Mouse (Mus musculus): ENCODE data around the gene Capns1. TPM values are rescaled to one million over a fixed set of nuclear protein-coding genes. Genes with fewer than 3 reads are reported as not detected.

Gene Capns1
- total RNA-seq, 2 experiments from 2014 or later, result 205 to 227 TPM

- DNase-seq (ENCODE audit: low spot score in 2 of 2), result no peak
Observed at GRCm38 (mm10) chr7:30176474-30176873, 22.1 kb downstream of the Capns1 start.

- DNase-seq (ENCODE audit: low spot score in 2 of 2), result peak in 1 of 2 experiments; percentile 20
Observed at GRCm38 (mm10) chr7:30170283-30170951, 28.2 kb downstream of the Capns1 start.

GRCm38 (mm10) chr7:30169583-30170282, 28.9 kb downstream of the Capns1 start, which contains the start of gene Zfp146:
Gene Zfp146, minus strand, starts transcription at chr7:30169750.
- peak; percentile 93 to 98 for DNase-seq (ENCODE audit: low spot score in 2 of 2)

- DNase-seq (ENCODE audit: low spot score in 2 of 2), result peak in 1 of 2 experiments; percentile 56
Observed at GRCm38 (mm10) chr7:30168914-30169582, 29.6 kb downstream of the Capns1 start.

GRCm38 (mm10) chr7:30164745-30165144, 33.9 kb downstream of the Capns1 start:
- no peak for DNase-seq (ENCODE audit: low spot score in 2 of 2)

GRCm38 (mm10) chr7:30163113-30163512, 35.5 kb downstream of the Capns1 start:
- no peak for DNase-seq (ENCODE audit: low spot score in 2 of 2)

- DNase-seq (ENCODE audit: low spot score in 2 of 2), result no peak
Observed at GRCm38 (mm10) chr7:30155507-30155906, 43.1 kb downstream of the Capns1 start.

- DNase-seq (ENCODE audit: low spot score in 2 of 2), result no peak
Observed at GRCm38 (mm10) chr7:30154040-30154439, 44.6 kb downstream of the Capns1 start.

GRCm38 (mm10) chr7:30147011-30147410, 51.6 kb downstream of the Capns1 start:
- DNase-seq (ENCODE audit: low spot score in 2 of 2), result no peak

GRCm38 (mm10) chr7:30143555-30144209, 54.9 kb downstream of the Capns1 start:
- DNase-seq (ENCODE audit: low spot score in 2 of 2), result peak; percentile 47 to 75

- DNase-seq (ENCODE audit: low spot score in 2 of 2), result no peak
Observed at GRCm38 (mm10) chr7:30143170-30143554, 55.4 kb downstream of the Capns1 start.

Other genes with a start within 250 kb of the Capns1 start
- gene Zfp74, start 244.7 kb downstream of the Capns1 start, total RNA-seq (2021), result 10 to 100 TPM; 15.4 to 18.1 TPM
- 1 to 10 TPM; 3.5 to 4.5 TPM for gene Zfp568, start 214.9 kb downstream of the Capns1 start, total RNA-seq (2021)
- 10 to 100 TPM in 1 of 2 experiments, 1 to 10 TPM in 1; 8.9 to 11.2 TPM for gene Zfp14, start 147.4 kb downstream of the Capns1 start, total RNA-seq (2021)
- gene Zfp82, start 125.9 kb downstream of the Capns1 start, total RNA-seq (2021), result 1 to 10 TPM; 4.7 to 4.9 TPM
- gene Gm26920, start 108.4 kb downstream of the Capns1 start, total RNA-seq (2021), result under 1 TPM in 1 of 2 experiments, not detected in 1; 0.64 TPM
- gene Zfp566, start 108.3 kb downstream of the Capns1 start, total RNA-seq (2021), result 1 to 10 TPM; 5.9 to 8.7 TPM
- gene Zfp260, start 104.0 kb downstream of the Capns1 start, total RNA-seq (2021), result 10 to 100 TPM; 75.7 to 78.3 TPM
- gene Zfp382, start 76.9 kb downstream of the Capns1 start, total RNA-seq (2021), result 10 to 100 TPM; 29.8 to 34.3 TPM
- gene Zfp146, start 29.1 kb downstream of the Capns1 start, total RNA-seq (2021), result 10 to 100 TPM; 48.3 to 53.7 TPM
- 1 to 10 TPM; 3.1 to 4.6 TPM for gene Cox7a1, start 14.7 kb downstream of the Capns1 start, total RNA-seq (2021)
- 10 to 100 TPM; 55.1 to 59.8 TPM for gene Polr2i, start 33.1 kb upstream of the Capns1 start, total RNA-seq (2021)
- 100 to 1,000 TPM; 128 to 131 TPM for gene Tbcb, start 33.5 kb upstream of the Capns1 start, total RNA-seq (2021)
- gene Ovol3, start 36.9 kb upstream of the Capns1 start, total RNA-seq (2021), result not detected
- gene Thap8, start 81.3 kb upstream of the Capns1 start, total RNA-seq (2021), result under 1 TPM in 1 of 2 experiments, not detected in 1; 0.33 TPM
- 1 to 10 TPM in 1 of 2 experiments, under 1 TPM in 1; 0.77 to 1.6 TPM for gene Wdr62, start 81.6 kb upstream of the Capns1 start, total RNA-seq (2021)
- gene Clip3, start 92.9 kb upstream of the Capns1 start, total RNA-seq (2021), result 100 to 1,000 TPM; 461 to 466 TPM
- 10 to 100 TPM; 55.2 to 63.0 TPM for gene Alkbh6, start 109.9 kb upstream of the Capns1 start, total RNA-seq (2021)
- gene Syne4, start 116.0 kb upstream of the Capns1 start, total RNA-seq (2021), result 10 to 100 TPM; 10.5 to 10.9 TPM
- gene E130208F15Rik, start 122.9 kb upstream of the Capns1 start, total RNA-seq (2021), result under 1 TPM; 0.30 to 0.43 TPM
- 1 to 10 TPM; 6.3 to 6.6 TPM for gene Sdhaf1, start 125.1 kb upstream of the Capns1 start, total RNA-seq (2021)
- gene Lrfn3, start 164.0 kb upstream of the Capns1 start, total RNA-seq (2021), result 10 to 100 TPM; 29.9 to 32.6 TPM
- 10 to 100 TPM; 29.7 to 34.3 TPM for gene Tyrobp, start 214.9 kb upstream of the Capns1 start, total RNA-seq (2021)
- gene Hcst, start 221.0 kb upstream of the Capns1 start, total RNA-seq (2021), result under 1 TPM in 1 of 2 experiments, not detected in 1; 0.99 TPM
- 1 to 10 TPM; 3.0 to 4.2 TPM for gene Nfkbid, start 222.9 kb upstream of the Capns1 start, total RNA-seq (2021)
- gene Aplp1, start 246.7 kb upstream of the Capns1 start, total RNA-seq (2021), result 1,000 to 10,000 TPM; 1,425 to 1,440 TPM

Measured in layer of hippocampus, adult 18-20 months (tissue).